Mouse (Mus musculus) neural tube, embryonic 11.5 days (tissue): ENCODE measurements at regions not wholly inside any gene's neighbourhood (a gene's known extent, or its start where the extent isn't known, plus 50 kb on each side); places are given as distances from the start of the nearest gene placed in this dataset.

Experiments used
- ATAC-seq: fragments of 200-750 bp; cut with Nextera tagmentation; 2 replicates; pipeline ENCODE4 v1.8.0; 2017; ENCODE audit warnings: moderate number of reproducible peaks, mild to moderate bottlenecking, moderate TSS enrichment, moderate library complexity; ENCODE audit not compliant: insufficient read depth, low FRiP score, low TSS enrichment
- DNase-seq: peaks from one replicate; pipeline ENCODE4 v3.0.0-alpha.2; 2015; ENCODE audit warnings: low spot score
- H3K27ac ChIP-seq: fragments of 300-500 bp; sonication (generic); 2 replicates; pipeline ENCODE4 v1.5.1; 2014; ENCODE audit warnings: low read depth, mild to moderate bottlenecking, low read length
- H3K27me3 ChIP-seq: fragments of 300-500 bp; sonication (generic); 2 replicates; pipeline ENCODE4 v1.6.1; 2014; ENCODE audit warnings: mild to moderate bottlenecking, low read length, mixed read lengths; ENCODE audit not compliant: control insufficient read depth, insufficient read depth
- H3K36me3 ChIP-seq: fragments of 300-500 bp; sonication (generic); 2 replicates; pipeline ENCODE4 v1.6.1; 2014; ENCODE audit warnings: mild to moderate bottlenecking, low read length, moderate library complexity, mixed read lengths; ENCODE audit not compliant: control insufficient read depth, insufficient read depth
- H3K4me1 ChIP-seq: fragments of 300-500 bp; sonication (generic); 2 replicates; pipeline ENCODE4 v1.6.1; 2014; ENCODE audit warnings: low read length, mixed read lengths; ENCODE audit not compliant: control insufficient read depth, insufficient read depth
- H3K4me2 ChIP-seq: fragments of 300-500 bp; sonication (generic); 2 replicates; pipeline ENCODE4 v1.6.1; 2014; ENCODE audit warnings: low read depth, mild to moderate bottlenecking, moderate library complexity
- H3K4me3 ChIP-seq: fragments of 300-500 bp; sonication (generic); 2 replicates; pipeline ENCODE4 v1.5.1; 2014; ENCODE audit warnings: low read depth, low read length
- H3K9ac ChIP-seq: fragments of 300-500 bp; sonication (generic); 2 replicates; pipeline ENCODE4 v1.6.1; 2014; ENCODE audit warnings: mild to moderate bottlenecking, low read length
- H3K9me3 ChIP-seq: fragments of 300-500 bp; sonication (generic); 2 replicates; pipeline ENCODE4 v1.6.1; 2016; ENCODE audit warnings: low read length; ENCODE audit not compliant: control insufficient read depth
- WGBS: fragments of 180-500 bp; shearing (Covaris S2); extraction: QIAGEN DNeasy Blood & Tissue Kit; methylation state at CpG from one replicate; pipeline ENCODE4 v1.1.7; 2014; 5-methylcytosine and 5-hydroxymethylcytosine counted together

GRCm38 (mm10) chr1:119173030-119173756 is 119.8 kb upstream of the Gli2 start:
- H3K9ac ChIP-seq: no peak overlapping the region
- no peak overlapping the region for H3K4me2 ChIP-seq
- no peak for DNase-seq
- no peaks in the 10 kb centered on the region for H3K9me3 ChIP-seq
- H3K4me1 ChIP-seq: no peaks in the 10 kb centered on the region
- no peak overlapping the region for H3K27ac ChIP-seq
- no peaks in the 10 kb centered on the region for H3K36me3 ChIP-seq
- H3K4me3 ChIP-seq: no peak overlapping the region
- H3K27me3 ChIP-seq: no peaks in the 10 kb centered on the region
- 82% methylated on average over 5 of the region's 5 CpGs for WGBS
- no peak for ATAC-seq

- Histone ChIP-seq H3K27me3 (no peaks in the 10 kb centered on the region), H3K27ac (no peak overlapping the region), H3K4me1 (no peaks in the 10 kb centered on the region), H3K36me3 (no peaks in the 10 kb centered on the region), H3K4me3 (no peak overlapping the region), H3K9me3 (no peaks in the 10 kb centered on the region), H3K9ac (no peak overlapping the region), H3K4me2 (no peak overlapping the region)
- DNase-seq (no peak), ATAC-seq (no peak)
- 75% methylated on average over 5 of the region's 5 CpGs for WGBS
These were observed 114.0 kb upstream of the Gli2 start for GRCm38 (mm10) chr1:119167443-119167842.

GRCm38 (mm10) chr1:119166286-119166685 is 112.9 kb upstream of the Gli2 start:
- Histone ChIP-seq H3K36me3 (no peaks in the 10 kb centered on the region), H3K27ac (no peak overlapping the region), H3K4me2 (no peak overlapping the region), H3K9me3 (no peaks in the 10 kb centered on the region), H3K4me3 (no peak overlapping the region), H3K27me3 (no peaks in the 10 kb centered on the region), H3K4me1 (no peaks in the 10 kb centered on the region), H3K9ac (no peak overlapping the region)
- WGBS: 87% methylated on average over 7 of the region's 7 CpGs
- DNase-seq (no peak), ATAC-seq (no peak)

GRCm38 (mm10) chr1:119164811-119165210 is 111.4 kb upstream of the Gli2 start:
- Histone ChIP-seq H3K9me3 (no peaks in the 10 kb centered on the region), H3K4me1 (no peaks in the 10 kb centered on the region), H3K4me3 (no peak overlapping the region), H3K27me3 (no peaks in the 10 kb centered on the region), H3K36me3 (no peaks in the 10 kb centered on the region), H3K9ac (no peak overlapping the region), H3K27ac (no peak overlapping the region), H3K4me2 (no peak overlapping the region)
- WGBS: 85% methylated on average over 5 of the region's 5 CpGs
- DNase-seq (no peak), ATAC-seq (no peak)

- no peak overlapping the region for H3K27ac ChIP-seq
- no peak overlapping the region for H3K9ac ChIP-seq
- no peak overlapping the region for H3K4me3 ChIP-seq
- H3K27me3 ChIP-seq: no peaks in the 10 kb centered on the region
- H3K36me3 ChIP-seq: no peaks in the 10 kb centered on the region
- H3K4me2 ChIP-seq: no peak overlapping the region
- H3K9me3 ChIP-seq: no peaks in the 10 kb centered on the region
- DNase-seq: no peak
- ATAC-seq: no peak
- no peaks in the 10 kb centered on the region for H3K4me1 ChIP-seq
These were observed 110.4 kb upstream of the Gli2 start for GRCm38 (mm10) chr1:119163846-119164245.

GRCm38 (mm10) chr1:119163114-119163740 is 109.8 kb upstream of the Gli2 start:
- H3K4me2 ChIP-seq: no peak overlapping the region
- no peaks in the 10 kb centered on the region for H3K9me3 ChIP-seq
- H3K27ac ChIP-seq: no peak overlapping the region
- no peak for DNase-seq
- no peaks in the 10 kb centered on the region for H3K27me3 ChIP-seq
- no peaks in the 10 kb centered on the region for H3K4me1 ChIP-seq
- 82% methylated on average over 7 of the region's 7 CpGs for WGBS
- no peak overlapping the region for H3K4me3 ChIP-seq
- H3K36me3 ChIP-seq: no peaks in the 10 kb centered on the region
- ATAC-seq: no peak
- H3K9ac ChIP-seq: no peak overlapping the region

- Histone ChIP-seq H3K27me3 (no peaks in the 10 kb centered on the region), H3K4me2 (no peak overlapping the region), H3K4me3 (no peak overlapping the region), H3K27ac (no peak overlapping the region), H3K9me3 (no peaks in the 10 kb centered on the region), H3K36me3 (no peaks in the 10 kb centered on the region), H3K4me1 (no peaks in the 10 kb centered on the region), H3K9ac (no peak overlapping the region)
- DNase-seq (no peak), ATAC-seq (no peak)
- whole genome bisulfite sequencing: 86% methylated on average over 3 of the region's 3 CpGs
These were observed 108.3 kb upstream of the Gli2 start for GRCm38 (mm10) chr1:119161751-119162150.

GRCm38 (mm10) chr1:119160354-119160753 is 106.9 kb upstream of the Gli2 start:
- DNase-seq: no peak
- WGBS: 92% methylated on average over 1 of the region's 1 CpGs

GRCm38 (mm10) chr1:119157171-119157700 is 103.8 kb upstream of the Gli2 start:
- Histone ChIP-seq H3K36me3 (no peaks in the 10 kb centered on the region), H3K27ac (no peak overlapping the region), H3K27me3 (no peaks in the 10 kb centered on the region), H3K4me3 (no peak overlapping the region), H3K4me2 (no peak overlapping the region), H3K9me3 (no peaks in the 10 kb centered on the region), H3K4me1 (no peaks in the 10 kb centered on the region), H3K9ac (no peak overlapping the region)
- DNase-seq (no peak), ATAC-seq (no peak)
- WGBS: 90% methylated on average over 4 of the region's 4 CpGs

More at GRCm38 (mm10) chr1:119160354-119160753, 106.9 kb upstream of the Gli2 start:
- Histone ChIP-seq H3K4me1 (no peaks in the 10 kb centered on the region), H3K9ac (no peak overlapping the region), H3K4me3 (no peak overlapping the region), H3K27me3 (no peaks in the 10 kb centered on the region), H3K27ac (no peak overlapping the region), H3K36me3 (no peaks in the 10 kb centered on the region), H3K4me2 (no peak overlapping the region), H3K9me3 (no peaks in the 10 kb centered on the region)
- no peak for ATAC-seq
